ENCODE assay signal across 10 mouse cellular contexts in the genomic region with DNA sequence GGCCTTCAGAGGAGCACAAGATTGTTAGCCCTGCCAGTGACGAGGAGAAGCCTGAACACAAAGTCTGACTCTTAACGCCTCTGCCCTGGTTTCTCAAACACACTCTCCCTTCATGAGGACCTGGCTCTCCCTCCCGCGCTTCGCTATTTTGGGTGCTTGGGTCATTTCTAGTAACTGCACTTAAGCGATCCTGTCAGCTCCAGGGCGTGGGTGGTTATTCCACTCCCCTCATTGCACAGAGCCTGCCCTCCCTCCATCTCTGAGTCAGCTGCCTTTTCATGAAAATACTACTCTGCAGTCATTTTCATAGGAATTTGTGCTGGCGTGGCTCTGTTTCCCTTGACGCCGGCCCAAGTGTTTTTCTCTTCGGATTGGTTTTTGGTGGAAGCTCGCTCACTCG. TPM values are rescaled to one million over a fixed set of nuclear protein-coding genes. Genes with fewer than 3 reads are reported as not detected.
DNase-seq lines count a peak whose midpoint lies in the region; ATAC-seq lines count a peak whose summit lies in the region.
"Had no signal": no experiment of that assay in that cellular context is flagged by ENCODE, and none has a peak within 500 bp of the region (broad histone marks: within the 10 kb centered on the region; RNA-seq: fewer than 3 reads in every experiment).

No protein-coding gene starts in this region.

- no peaks in the 10 kb centered on the region for H3K36me3 ChIP-seq in limb, embryonic 15.5 days
- H3K36me3 ChIP-seq in hindbrain, embryonic 12.5 days: no peaks in the 10 kb centered on the region
- H3K36me3 ChIP-seq: lung, embryonic 15.5 days had no signal

- H3K4me3 ChIP-seq in limb, embryonic 15.5 days: no peak overlapping the region
- no peak overlapping the region for H3K4me3 ChIP-seq in hindbrain, embryonic 12.5 days
- H3K4me3 ChIP-seq: lung, embryonic 15.5 days had no signal

- 24% methylated on average over 13 of the region's 13 CpGs for WGBS in limb, embryonic 15.5 days
- 78% methylated on average over 13 of the region's 13 CpGs for WGBS in hindbrain, embryonic 12.5 days

- H3K9me3 ChIP-seq in limb, embryonic 15.5 days: no peaks in the 10 kb centered on the region
- no peaks in the 10 kb centered on the region for H3K9me3 ChIP-seq in hindbrain, embryonic 12.5 days (replicated peaks)
- H3K9me3 ChIP-seq: lung, embryonic 15.5 days had no signal

- peaks cover 45% of the 10 kb centered on the region for H3K4me1 ChIP-seq in limb, embryonic 15.5 days
- 0 out of 2 replicates have a peak, but pooled peaks cover 3% of the 10 kb centered on the region for H3K4me1 ChIP-seq in hindbrain, embryonic 12.5 days
- H3K4me1 ChIP-seq: lung, embryonic 15.5 days had no signal

- intact Hi-C loops in heart, postnatal 36 days (cut with DNase I): loop anchor here (5.0 to 10.0 kb wide), 2 partner anchors 226 to 378 kb away; no protein-coding TSS in a partner anchor

- peak; percentile 5 for DNase-seq in adrenal gland, adult 2 months
- DNase-seq in adrenal gland, postnatal 10 days: no peak
- peak; percentile 87 for DNase-seq in NIH3T3 (ENCODE audit: low read depth)
- DNase-seq in heart, postnatal 36 days: peak; percentile 3 to 15
- no peak for DNase-seq in thymus, postnatal 4 days
- DNase-seq: cerebellum, adult 11-12 months had no signal

- 0 out of 2 replicates have a peak overlapping the region, but pooled peaks have one; percentile 8 for H3K4me2 ChIP-seq in limb, embryonic 15.5 days
- H3K4me2 ChIP-seq in hindbrain, embryonic 12.5 days (replicated peaks): no peak overlapping the region
- H3K4me2 ChIP-seq: lung, embryonic 15.5 days had no signal

- no peaks in the 10 kb centered on the region for H3K27me3 ChIP-seq in limb, embryonic 15.5 days
- H3K27me3 ChIP-seq in hindbrain, embryonic 12.5 days: no peaks in the 10 kb centered on the region
- H3K27me3 ChIP-seq: lung, embryonic 15.5 days had no signal

- peak; percentile 55; the same call in 1 of the 2 replicates for ATAC-seq in limb, embryonic 15.5 days (ENCODE audit: insufficient number of reproducible peaks, low FRiP score, low TSS enrichment, low read depth)
- ATAC-seq in CD4-positive, CD25-positive, alpha-beta regulatory T cell, adult 4 months: no peak
- no peak for ATAC-seq in hindbrain, embryonic 12.5 days (ENCODE audit: low FRiP score)

- peak overlapping the region; percentile 67 for H3K27ac ChIP-seq in limb, embryonic 15.5 days
- no peak overlapping the region for H3K27ac ChIP-seq in hindbrain, embryonic 12.5 days
- H3K27ac ChIP-seq: lung, embryonic 15.5 days had no signal

- H3K9ac ChIP-seq in limb, embryonic 15.5 days: no peak overlapping the region
- no peak overlapping the region for H3K9ac ChIP-seq in hindbrain, embryonic 12.5 days
- H3K9ac ChIP-seq: lung, embryonic 15.5 days had no signal

RNA-seq across cellular contexts. Expression of a gene that starts 13.2 kb away (rescaled TPM):
- 10 to 100 TPM; 14.0 to 18.3 TPM for total RNA-seq in adrenal gland, adult 2 months (2021)
- polyA plus RNA-seq in adrenal gland, adult 2 months (2012; rRNA removed): 13.8 and 14.2 TPM in 2 replicates
- total RNA-seq in adrenal gland, postnatal 10 days (2021): 10 to 100 TPM; 27.5 to 29.6 TPM
- 10 to 100 TPM; 31.8 to 32.1 TPM for total RNA-seq in heart, postnatal 36 days (2021)
- polyA plus RNA-seq in limb, embryonic 15.5 days (2015; fragmentation: Nextera tagmentation; extraction: Ambion mirVana): 22.9 and 26.2 TPM in 2 replicates
- not detected for polyA plus RNA-seq in CD4-positive, CD25-positive, alpha-beta regulatory T cell, adult 4 months (2017; shearing (Covaris generic))
- 7.3 and 7.8 TPM in 2 replicates for polyA plus RNA-seq in hindbrain, embryonic 12.5 days (2016; fragmentation: Nextera tagmentation; extraction: Ambion mirVana)

Comparison
In these comparisons a context has a peak if more than half of its experiments do, and no peak if none do; other contexts are left out.
1. DNase-seq: peak in adrenal gland, adult 2 months (single experiment), NIH3T3 (single experiment) and heart, postnatal 36 days (2 of 2); none in adrenal gland, postnatal 10 days (single experiment) and thymus, postnatal 4 days (single experiment).